27 mouse cellular contexts compared by ENCODE assay signal in the genomic region with DNA sequence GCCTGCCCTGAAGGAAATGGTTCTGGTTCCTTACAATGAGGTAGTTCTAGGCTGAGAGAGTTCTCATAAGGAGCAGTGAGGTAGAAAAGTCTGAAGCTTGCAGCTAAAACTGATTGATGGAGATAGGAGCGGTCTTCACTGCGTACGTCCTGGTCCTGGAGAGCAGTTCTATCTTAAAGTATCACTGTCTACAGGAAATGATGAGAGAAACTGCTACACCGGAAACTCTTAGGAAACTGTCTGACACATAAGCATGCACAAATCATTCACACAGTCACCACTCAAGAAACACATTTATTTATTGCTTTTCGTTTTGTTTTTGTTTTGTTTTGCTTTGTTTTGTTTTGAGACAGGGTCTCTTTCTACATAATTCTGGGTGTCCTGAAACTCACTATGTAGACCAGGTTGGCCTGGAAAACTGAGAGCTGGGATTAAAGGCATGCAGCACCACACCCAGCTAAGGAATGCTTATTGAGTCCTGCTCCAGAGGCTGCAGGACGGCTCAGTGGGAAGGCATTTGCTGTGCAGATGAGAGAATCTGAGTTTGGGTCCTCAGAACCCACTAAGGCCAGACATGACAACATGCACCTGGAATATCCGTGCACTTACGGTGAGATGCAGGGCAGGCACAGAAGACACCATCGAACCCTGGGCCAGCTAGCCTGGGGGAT. TPM values are rescaled to one million over a fixed set of nuclear protein-coding genes. Genes with fewer than 3 reads are reported as not detected.
A peak's percentile ranks its signal among the peaks of the same experiment; 100 is the strongest.
DNase-seq lines count a peak whose midpoint lies in the region; ATAC-seq and TF ChIP-seq lines count a peak whose summit lies in the region.
"Had no signal": no experiment of that assay in that cellular context is flagged by ENCODE, and none has a peak within 500 bp of the region (broad histone marks: within the 10 kb centered on the region; RNA-seq: fewer than 3 reads in every experiment).

No protein-coding gene starts in this region.

- peak; percentile 27 for DNase-seq in lung, embryonic 14.5 days
- DNase-seq in lung, postnatal 14 days: no peak
- DNase-seq in ES-CJ7 (ENCODE audit: low read depth, low spot score): peak; percentile 64
- DNase-seq in Muller cell, postnatal 12 days (ENCODE audit: inconsistent ontology term): no peak
- DNase-seq in B cell, adult 2 months: no peak
- no peak for DNase-seq in heart, adult 11 months
- DNase-seq: adrenal gland, adult 2 months; cerebellum, adult 11-12 months; cerebellum, postnatal 10 days; heart, adult 2 months; heart, postnatal 14 days; kidney, adult 18-20 months; retina, postnatal 1 day had no signal

- no peaks in the 10 kb centered on the region for H3K4me1 ChIP-seq in lung, embryonic 14.5 days (ENCODE audit: insufficient read depth)
- peaks cover 2% of the 10 kb centered on the region; the same call in 1 of the 2 replicates for H3K4me1 ChIP-seq in brown adipose tissue, adult 24 weeks (ENCODE audit: control insufficient read depth, insufficient read depth, insufficient read length, low read length)
- H3K4me1 ChIP-seq: embryonic facial prominence, embryonic 12.5 days; forebrain, embryonic 13.5 days; heart, embryonic 13.5 days; hindbrain, embryonic 13.5 days; limb, embryonic 13.5 days; liver, embryonic 12.5 days; midbrain, embryonic 13.5 days; neural tube, embryonic 12.5 days had no signal

- H3K4me3 ChIP-seq in lung, embryonic 14.5 days (ENCODE audit: low read depth, low read length): no peak overlapping the region
- no peak overlapping the region for H3K4me3 ChIP-seq in brown adipose tissue, adult 24 weeks (ENCODE audit: insufficient read depth, low read depth, low read length)
- H3K4me3 ChIP-seq: embryonic facial prominence, embryonic 12.5 days; erythroblast, embryonic 14.5 days; forebrain, embryonic 13.5 days; heart, adult 2 months; heart, embryonic 13.5 days; hindbrain, embryonic 13.5 days; limb, embryonic 13.5 days; liver, embryonic 12.5 days; lung, embryonic 15.5 days; megakaryocyte, embryonic 14.5 days; midbrain, embryonic 13.5 days; neural tube, embryonic 12.5 days had no signal

- H3K9ac ChIP-seq in lung, embryonic 14.5 days: no peak overlapping the region
- H3K9ac ChIP-seq: embryonic facial prominence, embryonic 12.5 days; forebrain, embryonic 13.5 days; heart, embryonic 13.5 days; hindbrain, embryonic 13.5 days; limb, embryonic 13.5 days; liver, embryonic 12.5 days; lung, embryonic 15.5 days; midbrain, embryonic 13.5 days; neural tube, embryonic 12.5 days had no signal

- H3K36me3 ChIP-seq in lung, embryonic 14.5 days (ENCODE audit: insufficient read depth): no peaks in the 10 kb centered on the region
- H3K36me3 ChIP-seq: embryonic facial prominence, embryonic 12.5 days; heart, embryonic 13.5 days; hindbrain, embryonic 13.5 days; limb, embryonic 13.5 days; liver, embryonic 12.5 days; lung, embryonic 15.5 days; midbrain, embryonic 13.5 days; neural tube, embryonic 12.5 days had no signal

- 61% methylated on average over 9 of the region's 9 CpGs for WGBS in lung, embryonic 14.5 days

- H3K27ac ChIP-seq in lung, embryonic 14.5 days (ENCODE audit: low read depth): no peak overlapping the region
- 0 out of 2 replicates have a peak overlapping the region, but pooled peaks have one; percentile 0 for H3K27ac ChIP-seq in brown adipose tissue, adult 24 weeks (replicated peaks; ENCODE audit: low read depth, low read length)
- H3K27ac ChIP-seq: embryonic facial prominence, embryonic 12.5 days; forebrain, embryonic 13.5 days; heart, adult 2 months; heart, embryonic 13.5 days; hindbrain, embryonic 13.5 days; limb, embryonic 13.5 days; liver, embryonic 12.5 days; lung, embryonic 15.5 days; midbrain, embryonic 13.5 days; neural tube, embryonic 12.5 days had no signal

- no peak for TF ChIP-seq CTCF in lung, embryonic 14.5 days (IDR thresholded peaks at IDR 0.05; ENCODE audit: low read depth)

- no peak overlapping the region for H3K4me2 ChIP-seq in lung, embryonic 14.5 days
- H3K4me2 ChIP-seq: embryonic facial prominence, embryonic 12.5 days; forebrain, embryonic 13.5 days; heart, embryonic 13.5 days; hindbrain, embryonic 13.5 days; limb, embryonic 13.5 days; liver, embryonic 12.5 days; lung, embryonic 15.5 days; midbrain, embryonic 13.5 days; neural tube, embryonic 12.5 days had no signal

- H3K9me3 ChIP-seq in lung, embryonic 14.5 days (ENCODE audit: low read depth, low read length): no peaks in the 10 kb centered on the region
- H3K9me3 ChIP-seq: embryonic facial prominence, embryonic 12.5 days; forebrain, embryonic 13.5 days; heart, embryonic 13.5 days; hindbrain, embryonic 13.5 days; limb, embryonic 13.5 days; liver, embryonic 12.5 days; lung, embryonic 15.5 days; midbrain, embryonic 13.5 days; neural tube, embryonic 12.5 days had no signal

- ATAC-seq in lung, embryonic 14.5 days (ENCODE audit: insufficient read depth): no peak
- peak; percentile 64 for ATAC-seq in megakaryocyte, adult 5-6 weeks (ENCODE audit: poor library complexity, severe bottlenecking)
- ATAC-seq: forebrain, embryonic 13.5 days; inflammation-experienced regulatory T-cells, adult 6 months; liver, embryonic 12.5 days; midbrain, embryonic 13.5 days had no signal

- no peaks in the 10 kb centered on the region for H3K27me3 ChIP-seq in lung, embryonic 14.5 days (ENCODE audit: insufficient read depth, low read length)
- H3K27me3 ChIP-seq: forebrain, embryonic 13.5 days; heart, embryonic 13.5 days; hindbrain, embryonic 13.5 days; limb, embryonic 13.5 days; liver, embryonic 12.5 days; lung, embryonic 15.5 days; megakaryocyte, embryonic 14.5 days; midbrain, embryonic 13.5 days; neural tube, embryonic 12.5 days had no signal

RNA-seq across cellular contexts. Expression of a gene that starts 55.4 kb away (rescaled TPM):
- polyA plus RNA-seq in lung, embryonic 14.5 days (2014; fragmentation: Nextera tagmentation; extraction: Ambion mirVana): 159 and 164 TPM in 2 replicates
- 30.1 and 39.8 TPM in 2 replicates for polyA plus RNA-seq in brown adipose tissue, adult 24 weeks (2012; ENCODE audit: insufficient read depth, insufficient read length, missing spikeins)
- total RNA-seq in megakaryocyte, adult 5-6 weeks (2015): 55.8 and 64.7 TPM in 2 replicates
- 78.2 and 80.9 TPM in 2 replicates for total RNA-seq in megakaryocyte, adult 5-6 weeks (2017)

Comparison
In these comparisons a context has a peak if more than half of its experiments do, and no peak if none do; other contexts are left out.
1. DNase-seq: peak in lung, embryonic 14.5 days (single experiment) and ES-CJ7 (single experiment); none in lung, postnatal 14 days (single experiment), Muller cell, postnatal 12 days (single experiment), B cell, adult 2 months (0 of 2) and heart, adult 11 months (single experiment).